Mouse (Mus musculus) left cerebral cortex, adult 8-10 months (tissue): ENCODE results near the gene Ackr3. TPM values are rescaled to one million over a fixed set of nuclear protein-coding genes. Genes with fewer than 3 reads are reported as not detected.

Experiments
- DNase-seq, 2 experiments: peaks; one replicate each; pipeline ENCODE4 v3.0.0; 2022; ENCODE audit warnings: low spot score in 2 of 2
- total RNA-seq, 4 experiments: library from RNA; stranded (reverse); gene quantifications; 2 replicates each; pipeline ENCODE4 v1.2.4; 2022

Gene Ackr3
- total RNA-seq, 4 experiments from 2014 or later, result 5.8 to 9.9 (median 7.0) TPM

DNA sequence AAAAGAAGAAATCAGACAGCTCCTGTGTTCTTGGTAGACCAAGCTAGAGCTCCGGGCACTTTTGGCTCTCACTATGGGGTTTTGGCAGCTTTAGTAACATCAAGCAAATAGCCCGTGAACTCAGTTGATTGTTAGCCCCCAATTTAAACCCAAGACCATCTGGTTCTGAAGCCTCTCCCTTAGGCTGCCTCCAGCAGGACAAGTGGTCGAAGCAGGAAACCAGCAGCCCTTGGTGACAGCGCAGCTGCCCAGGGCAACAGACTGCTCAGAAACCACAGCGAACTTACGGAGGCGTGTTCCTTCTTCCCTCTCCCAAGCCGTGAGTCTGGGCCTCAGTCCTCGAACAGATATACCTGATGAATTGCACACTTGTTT is 24.5 kb downstream of the Ackr3 start:
- no peak for DNase-seq

DNA sequence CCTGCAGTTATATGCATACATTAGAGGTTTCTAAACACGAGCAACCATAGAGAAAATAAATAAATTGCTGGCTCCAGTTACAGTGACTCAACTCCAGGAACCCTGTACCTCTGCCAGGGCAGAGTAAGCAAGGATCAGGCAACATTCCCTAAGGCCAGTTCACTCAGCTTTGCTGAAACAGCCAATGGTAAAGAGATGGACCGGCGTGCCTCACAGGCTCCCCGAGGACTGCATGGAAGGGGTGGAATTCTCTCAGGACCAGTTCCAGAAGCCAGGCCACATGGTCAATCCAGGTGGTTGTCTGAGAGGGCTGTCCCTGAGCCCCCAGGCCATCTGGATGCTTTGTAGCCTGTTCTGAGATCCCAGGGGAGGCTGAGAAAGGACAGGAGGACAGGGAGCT is 26.8 kb downstream of the Ackr3 start:
- no peak for DNase-seq

- DNase-seq, result no peak
These were observed 28.1 kb downstream of the Ackr3 start for GRCm38 (mm10) chr1:90231591-90232490.

- no peak for DNase-seq
These were observed 28.7 kb downstream of the Ackr3 start for GRCm38 (mm10) chr1:90232491-90232885.

GRCm38 (mm10) chr1:90234620-90235054 is 30.9 kb downstream of the Ackr3 start:
- no peak for DNase-seq

DNA sequence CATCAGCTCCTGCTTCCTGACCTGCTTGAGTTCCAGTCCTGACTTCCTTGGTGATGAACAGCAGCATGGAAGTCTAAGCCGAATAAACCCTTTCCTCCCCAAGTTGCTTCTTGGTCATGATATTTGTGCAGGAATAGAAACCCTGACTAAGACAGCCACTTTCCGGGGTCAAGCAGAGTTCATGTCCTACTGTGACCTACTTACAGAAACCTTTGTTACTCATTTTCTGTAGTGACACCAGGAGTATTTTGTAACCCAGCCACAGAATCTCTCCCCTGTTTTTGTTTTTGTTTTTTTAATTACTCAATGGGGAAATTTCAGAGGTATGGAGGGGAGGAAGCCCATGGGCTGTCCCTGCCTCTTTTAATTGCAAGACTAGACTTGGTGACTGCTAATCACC is 32.9 kb downstream of the Ackr3 start:
- DNase-seq, result no peak

- no peak for DNase-seq
These were observed 34.5 kb downstream of the Ackr3 start for GRCm38 (mm10) chr1:90238095-90238888.

- DNase-seq, result no peak
These were observed 35.8 kb downstream of the Ackr3 start for GRCm38 (mm10) chr1:90239336-90240225.

- no peak for DNase-seq
These were observed 36.5 kb downstream of the Ackr3 start for GRCm38 (mm10) chr1:90240287-90240686.

GRCm38 (mm10) chr1:90242444-90242989 is 38.7 kb downstream of the Ackr3 start:
- DNase-seq, result no peak

DNA sequence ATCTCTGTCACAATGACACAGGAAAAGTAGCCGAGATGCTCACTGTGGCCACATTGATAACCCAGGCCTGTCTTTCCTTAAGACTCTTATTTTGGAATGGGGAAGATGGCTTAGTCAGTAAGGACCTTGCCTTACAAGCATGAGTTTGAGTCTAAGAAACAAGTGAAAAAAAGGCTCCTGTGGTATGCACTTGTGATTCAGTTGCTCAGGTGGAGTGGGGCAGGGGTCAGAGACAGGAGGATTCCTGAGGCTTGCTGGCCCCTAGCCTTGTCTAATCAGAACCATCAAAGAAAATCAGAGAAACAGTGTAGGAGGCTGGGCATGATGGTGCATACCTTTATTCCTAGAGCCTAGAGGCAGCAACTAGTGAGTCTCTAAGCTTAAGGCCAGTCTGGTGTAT is 40.8 kb downstream of the Ackr3 start:
- DNase-seq, result no peak

- no peak for DNase-seq
These were observed 41.8 kb downstream of the Ackr3 start for GRCm38 (mm10) chr1:90245533-90245932.

GRCm38 (mm10) chr1:90246035-90246434 is 42.3 kb downstream of the Ackr3 start:
- no peak for DNase-seq

- DNase-seq, result no peak
These were observed 43.0 kb downstream of the Ackr3 start for GRCm38 (mm10) chr1:90246800-90247199.

DNA sequence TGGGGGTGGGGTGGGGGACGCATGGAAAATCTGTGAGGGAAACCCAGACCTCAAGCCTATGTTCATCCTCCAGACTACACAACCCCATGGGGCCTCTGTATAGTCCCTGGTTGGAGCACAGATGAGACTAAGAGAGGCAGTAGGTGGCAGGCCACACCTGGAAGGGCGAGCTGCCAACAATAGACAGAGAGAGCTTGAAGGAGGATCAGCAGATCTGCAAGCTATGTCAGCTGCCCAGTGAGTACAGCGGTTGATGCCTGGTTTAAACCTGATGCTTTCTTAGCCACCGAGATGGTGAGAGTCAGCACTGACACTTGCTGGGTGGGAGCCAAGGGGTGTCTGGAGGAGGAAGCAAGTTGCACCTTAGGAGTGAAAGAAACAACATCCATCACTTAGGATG is 43.5 kb downstream of the Ackr3 start:
- no peak for DNase-seq

GRCm38 (mm10) chr1:90247756-90248541 is 44.2 kb downstream of the Ackr3 start:
- no peak for DNase-seq

DNA sequence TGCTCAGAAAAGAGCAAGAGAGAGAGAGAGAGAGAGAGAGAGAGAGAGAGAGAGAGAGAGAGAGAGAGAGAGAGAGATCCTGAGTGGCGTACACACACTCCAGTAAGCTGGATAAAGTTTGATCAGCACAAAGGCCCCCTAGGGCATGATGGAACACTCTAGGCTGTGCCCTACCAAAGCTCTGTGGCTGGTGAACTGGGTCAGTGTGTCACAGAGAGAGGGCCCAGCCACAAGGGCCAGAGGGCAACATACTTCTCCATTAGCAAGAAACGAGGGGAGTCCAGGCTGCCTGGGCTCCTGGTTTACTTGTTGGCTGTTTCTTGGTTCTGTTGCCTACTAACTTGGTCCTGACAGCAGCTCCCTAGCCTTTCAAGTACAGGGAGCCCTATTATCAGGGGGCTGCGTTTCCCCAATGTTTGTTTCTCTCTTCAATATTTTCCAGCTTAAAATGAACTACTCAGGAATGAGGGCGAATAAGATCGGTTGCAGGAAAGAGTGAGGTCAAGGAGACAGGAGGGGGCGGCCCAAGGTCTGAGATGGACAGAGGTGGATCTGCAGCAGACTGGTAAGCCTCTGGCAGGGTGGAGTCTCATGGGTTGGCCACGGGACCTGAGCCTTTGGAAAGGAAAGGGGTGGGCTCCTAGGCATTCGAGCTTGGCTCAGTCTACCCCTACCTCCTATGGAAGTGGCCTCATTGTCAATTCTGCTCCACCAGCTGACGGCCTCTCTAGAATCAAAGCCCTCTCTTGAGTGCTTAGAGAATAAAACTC is 45.4 kb downstream of the Ackr3 start:
- no peak for DNase-seq

- no peak for DNase-seq
These were observed 46.6 kb downstream of the Ackr3 start for GRCm38 (mm10) chr1:90250419-90250818.

- DNase-seq, result no peak
These were observed 47.4 kb downstream of the Ackr3 start for GRCm38 (mm10) chr1:90251156-90251555.

GRCm38 (mm10) chr1:90253465-90253864 is 49.7 kb downstream of the Ackr3 start:
- DNase-seq, result no peak
